Comparison of ENCODE assay signal across 8 mouse cellular contexts in the genomic region with DNA sequence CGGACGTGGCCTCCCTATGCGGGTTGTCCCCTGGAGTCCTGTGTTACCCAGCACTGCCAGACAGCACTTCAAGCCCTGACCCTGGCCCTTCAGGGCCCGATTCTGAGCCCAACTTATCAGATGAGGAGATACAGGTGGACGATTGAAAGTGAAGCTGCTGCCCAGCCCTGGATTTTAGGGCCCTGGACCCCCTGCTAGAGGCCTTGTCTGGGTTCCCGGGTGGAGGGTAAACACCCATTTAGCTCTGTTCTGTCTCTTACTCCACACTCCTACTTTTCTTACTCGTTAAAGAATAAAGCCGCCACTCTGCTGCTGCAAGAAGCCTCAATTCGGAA. TPM values are rescaled to one million over a fixed set of nuclear protein-coding genes. Genes with fewer than 3 reads are reported as not detected.
DNase-seq lines count a peak whose midpoint lies in the region; ATAC-seq and TF ChIP-seq lines count a peak whose summit lies in the region.

No protein-coding gene starts in this region.

- intact Hi-C loops in heart, postnatal 10 days (cut with DNase I): no loop called here

- no peak for DNase-seq in heart, embryonic 10.5 days (ENCODE audit: low spot score)
- DNase-seq in heart, postnatal 10 days: no peak
- no peak for DNase-seq in liver, embryonic 13.5 days
- no peak for DNase-seq in stomach, postnatal 0 days (ENCODE audit: low spot score)
- DNase-seq in cerebellum, adult 11-12 months: no peak
- DNase-seq in spleen, postnatal 14 days (ENCODE audit: low spot score in 2 of 2): no peak

- WGBS in heart, embryonic 10.5 days: 10% methylated on average over 9 of the region's 9 CpGs
- 15% methylated on average over 9 of the region's 9 CpGs for WGBS in liver, embryonic 13.5 days (ENCODE audit: insufficient replicate concordance)
- 16% methylated on average over 9 of the region's 9 CpGs for WGBS in stomach, postnatal 0 days

- H3K9ac ChIP-seq in liver, embryonic 13.5 days: 0 out of 2 replicates have a peak overlapping the region, but pooled peaks have one; percentile 13
- no peak overlapping the region for H3K9ac ChIP-seq in stomach, postnatal 0 days (ENCODE audit: low read length)

- TF ChIP-seq CTCF in stomach, postnatal 0 days (IDR thresholded peaks at IDR 0.05; ENCODE audit: low read depth): no peak

- no peaks in the 10 kb centered on the region for H3K9me3 ChIP-seq in heart, embryonic 10.5 days
- no peaks in the 10 kb centered on the region for H3K9me3 ChIP-seq in megakaryocyte, embryonic 14.5 days
- H3K9me3 ChIP-seq in liver, embryonic 13.5 days (replicated peaks): no peaks in the 10 kb centered on the region
- no peaks in the 10 kb centered on the region for H3K9me3 ChIP-seq in stomach, postnatal 0 days (ENCODE audit: control insufficient read depth, low read length)

- no peak for ATAC-seq in megakaryocyte, adult 5-6 weeks (ENCODE audit: poor library complexity, severe bottlenecking)
- no peak for ATAC-seq in liver, embryonic 13.5 days (ENCODE audit: low read depth)
- ATAC-seq in stomach, postnatal 0 days (ENCODE audit: low FRiP score, low TSS enrichment): no peak

- H3K27ac ChIP-seq in heart, embryonic 10.5 days: no peak overlapping the region
- H3K27ac ChIP-seq in liver, embryonic 13.5 days: no peak overlapping the region
- H3K27ac ChIP-seq in stomach, postnatal 0 days (replicated peaks): no peak overlapping the region

- H3K36me3 ChIP-seq in heart, embryonic 10.5 days: no peaks in the 10 kb centered on the region
- H3K36me3 ChIP-seq in megakaryocyte, embryonic 14.5 days (replicated peaks; ENCODE audit: low read length): peaks cover under 1% of the 10 kb centered on the region
- no peaks in the 10 kb centered on the region for H3K36me3 ChIP-seq in liver, embryonic 13.5 days
- no peaks in the 10 kb centered on the region for H3K36me3 ChIP-seq in stomach, postnatal 0 days (ENCODE audit: control insufficient read depth, insufficient read depth, low read length)

- TF ChIP-seq EP300 in stomach, postnatal 0 days (optimal IDR thresholded peaks at IDR 0.05): no peak

- peaks cover 29% of the 10 kb centered on the region for H3K4me1 ChIP-seq in heart, embryonic 10.5 days
- peaks cover 38% of the 10 kb centered on the region for H3K4me1 ChIP-seq in megakaryocyte, embryonic 14.5 days
- H3K4me1 ChIP-seq in liver, embryonic 13.5 days (replicated peaks): peaks cover 15% of the 10 kb centered on the region
- H3K4me1 ChIP-seq in stomach, postnatal 0 days (replicated peaks; ENCODE audit: control insufficient read depth, insufficient read depth): no peaks in the 10 kb centered on the region

- H3K27me3 ChIP-seq in heart, embryonic 10.5 days (ENCODE audit: insufficient read depth, poor library complexity, severe bottlenecking): peaks cover 79% of the 10 kb centered on the region
- peaks cover 79% of the 10 kb centered on the region for H3K27me3 ChIP-seq in megakaryocyte, embryonic 14.5 days (replicated peaks)
- H3K27me3 ChIP-seq in liver, embryonic 13.5 days: peaks cover 93% of the 10 kb centered on the region
- H3K27me3 ChIP-seq in stomach, postnatal 0 days (ENCODE audit: control insufficient read depth, insufficient read depth, low read length): peaks cover 26% of the 10 kb centered on the region; the same call in 1 of the 2 replicates

- H3K4me2 ChIP-seq in liver, embryonic 13.5 days: peak overlapping the region; percentile 51
- H3K4me2 ChIP-seq in stomach, postnatal 0 days (replicated peaks; ENCODE audit: low read depth): peak overlapping the region; percentile 23; the same call in 1 of the 2 replicates

- H3K4me3 ChIP-seq in heart, embryonic 10.5 days: peak overlapping the region; percentile 55
- H3K4me3 ChIP-seq in megakaryocyte, embryonic 14.5 days (replicated peaks): peak overlapping the region; percentile 89
- peak overlapping the region; percentile 33 for H3K4me3 ChIP-seq in liver, embryonic 13.5 days (replicated peaks)
- peak overlapping the region; percentile 2; the same call in 1 of the 2 replicates for H3K4me3 ChIP-seq in stomach, postnatal 0 days (ENCODE audit: low read depth, low read length)

RNA-seq across cellular contexts. Expression of a gene that starts 1.7 kb away (rescaled TPM):
- 0.55 TPM in 1 of 2 replicates, not detected in the other for polyA plus RNA-seq in heart, embryonic 10.5 days (2016; fragmentation: Nextera tagmentation; extraction: Ambion mirVana)
- total RNA-seq in heart, postnatal 10 days (2021): 1 to 10 TPM in 1 of 2 experiments, under 1 TPM in 1; 0.55 to 1.3 TPM
- 3.3 TPM in 1 of 2 replicates, not detected in the other for polyA plus RNA-seq in megakaryocyte, embryonic 14.5 days (2012; ENCODE audit: insufficient read depth, low replicate concordance)
- not detected in 2 replicates for total RNA-seq in megakaryocyte, adult 5-6 weeks (2015)
- total RNA-seq in megakaryocyte, adult 5-6 weeks (2017): not detected in 2 replicates
- polyA plus RNA-seq in liver, embryonic 13.5 days (2015; fragmentation: Nextera tagmentation; extraction: Ambion mirVana): 0.24 and 0.38 TPM in 2 replicates
- polyA plus RNA-seq in stomach, postnatal 0 days (2015; fragmentation: Nextera tagmentation; extraction: Ambion mirVana): 0.53 and 0.56 TPM in 2 replicates

RNA-seq across cellular contexts. Expression of a gene that starts 10.2 kb away (rescaled TPM):
- polyA plus RNA-seq in heart, embryonic 10.5 days (2016; fragmentation: Nextera tagmentation; extraction: Ambion mirVana): 16.7 and 24.4 TPM in 2 replicates
- 1 to 10 TPM; 6.9 to 8.7 TPM for total RNA-seq in heart, postnatal 10 days (2021)
- 6.8 and 7.3 TPM in 2 replicates for polyA plus RNA-seq in megakaryocyte, embryonic 14.5 days (2012; ENCODE audit: insufficient read depth, low replicate concordance)
- 28.9 and 37.5 TPM in 2 replicates for total RNA-seq in megakaryocyte, adult 5-6 weeks (2015)
- total RNA-seq in megakaryocyte, adult 5-6 weeks (2017): 10.5 and 16.6 TPM in 2 replicates
- 19.3 and 21.2 TPM in 2 replicates for polyA plus RNA-seq in liver, embryonic 13.5 days (2015; fragmentation: Nextera tagmentation; extraction: Ambion mirVana)
- 13.1 and 14.0 TPM in 2 replicates for polyA plus RNA-seq in stomach, postnatal 0 days (2015; fragmentation: Nextera tagmentation; extraction: Ambion mirVana)

RNA-seq across cellular contexts. Expression of a gene that starts 13.5 kb away (rescaled TPM):
- polyA plus RNA-seq in heart, embryonic 10.5 days (2016; fragmentation: Nextera tagmentation; extraction: Ambion mirVana): 1.8 and 2.4 TPM in 2 replicates
- total RNA-seq in heart, postnatal 10 days (2021): 1 to 10 TPM; 2.3 to 2.7 TPM
- polyA plus RNA-seq in megakaryocyte, embryonic 14.5 days (2012; ENCODE audit: insufficient read depth, low replicate concordance): 1.8 and 2.0 TPM in 2 replicates
- 2.2 and 3.9 TPM in 2 replicates for total RNA-seq in megakaryocyte, adult 5-6 weeks (2015)
- total RNA-seq in megakaryocyte, adult 5-6 weeks (2017): 0.22 and 3.2 TPM in 2 replicates
- 0.94 and 1.1 TPM in 2 replicates for polyA plus RNA-seq in liver, embryonic 13.5 days (2015; fragmentation: Nextera tagmentation; extraction: Ambion mirVana)
- 1.1 and 1.4 TPM in 2 replicates for polyA plus RNA-seq in stomach, postnatal 0 days (2015; fragmentation: Nextera tagmentation; extraction: Ambion mirVana)

RNA-seq across cellular contexts. Expression of a gene that starts 13.5 kb away (rescaled TPM):
- 1.4 and 2.0 TPM in 2 replicates for polyA plus RNA-seq in heart, embryonic 10.5 days (2016; fragmentation: Nextera tagmentation; extraction: Ambion mirVana)
- total RNA-seq in heart, postnatal 10 days (2021): 1 to 10 TPM; 1.9 to 2.1 TPM
- 0.99 and 2.7 TPM in 2 replicates for polyA plus RNA-seq in megakaryocyte, embryonic 14.5 days (2012; ENCODE audit: insufficient read depth, low replicate concordance)
- total RNA-seq in megakaryocyte, adult 5-6 weeks (2015): 0.87 and 1.3 TPM in 2 replicates
- 2.9 and 3.0 TPM in 2 replicates for total RNA-seq in megakaryocyte, adult 5-6 weeks (2017)
- polyA plus RNA-seq in liver, embryonic 13.5 days (2015; fragmentation: Nextera tagmentation; extraction: Ambion mirVana): 1.1 and 1.3 TPM in 2 replicates
- polyA plus RNA-seq in stomach, postnatal 0 days (2015; fragmentation: Nextera tagmentation; extraction: Ambion mirVana): 1.1 and 1.3 TPM in 2 replicates

RNA-seq across cellular contexts. Expression of a gene that starts 17.8 kb away (rescaled TPM):
- 0.27 and 0.63 TPM in 2 replicates for polyA plus RNA-seq in heart, embryonic 10.5 days (2016; fragmentation: Nextera tagmentation; extraction: Ambion mirVana)
- total RNA-seq in heart, postnatal 10 days (2021): not detected
- not detected in 2 replicates for polyA plus RNA-seq in megakaryocyte, embryonic 14.5 days (2012; ENCODE audit: insufficient read depth, low replicate concordance)
- not detected in 2 replicates for total RNA-seq in megakaryocyte, adult 5-6 weeks (2015)
- total RNA-seq in megakaryocyte, adult 5-6 weeks (2017): not detected in 2 replicates
- 0.14 TPM in 1 of 2 replicates, not detected in the other for polyA plus RNA-seq in liver, embryonic 13.5 days (2015; fragmentation: Nextera tagmentation; extraction: Ambion mirVana)
- 2.4 TPM in 2 replicates for polyA plus RNA-seq in stomach, postnatal 0 days (2015; fragmentation: Nextera tagmentation; extraction: Ambion mirVana)

Comparison
In these comparisons a context has a peak if more than half of its experiments do, and no peak if none do; other contexts are left out.
1. H3K4me3 ChIP-seq: peak in every context shown above with its lines; median percentile 89 in megakaryocyte, embryonic 14.5 days; 55 in heart, embryonic 10.5 days; 33 in liver, embryonic 13.5 days; 2 in stomach, postnatal 0 days.